Mouse (Mus musculus): ENCODE results near the gene Nkx2-3. TPM values are rescaled to one million over a fixed set of nuclear protein-coding genes. Genes with fewer than 3 reads are reported as not detected.

Gene Nkx2-3
- polyA plus RNA-seq, 1 experiment from 2014 or later, result not detected

DNA sequence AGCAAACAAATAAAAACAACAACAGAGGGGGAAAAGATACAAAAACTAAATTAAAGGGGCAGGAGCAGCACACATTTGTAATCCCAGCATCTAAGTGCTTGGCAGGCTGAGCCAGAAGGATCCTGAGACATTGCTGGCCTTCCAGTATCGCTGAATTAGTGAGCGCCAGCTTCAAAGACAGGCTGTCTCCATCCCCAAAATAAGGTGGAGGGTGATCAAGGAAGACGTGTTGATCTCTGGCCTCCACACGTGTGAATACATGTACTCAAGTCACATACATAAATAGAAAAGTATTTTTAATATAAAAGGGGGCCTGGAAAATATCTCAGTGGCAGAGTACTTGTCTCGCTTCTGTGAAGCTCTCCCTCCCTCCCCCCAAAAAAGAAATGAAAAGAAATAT lies 15.1 kb upstream of the Nkx2-3 start:
- 16% methylated on average over 5 of the region's 5 CpGs for WGBS
- no peak overlapping the region for H3K4me3 ChIP-seq
- no peaks in the 10 kb centered on the region for H3K9me3 ChIP-seq
- no peak overlapping the region for H3K27ac ChIP-seq (replicated peaks)
- H3K4me1 ChIP-seq, result peaks cover 14% of the 10 kb centered on the region
- no peaks in the 10 kb centered on the region for H3K36me3 ChIP-seq
- H3K27me3 ChIP-seq (replicated peaks), result peaks cover 100% of the 10 kb centered on the region
- no peak overlapping the region for H3K9ac ChIP-seq
- ATAC-seq (ENCODE audit: extremely low read depth, insufficient number of reproducible peaks, low FRiP score, low TSS enrichment), result no peak
- H3K4me2 ChIP-seq, result no peak overlapping the region

DNA sequence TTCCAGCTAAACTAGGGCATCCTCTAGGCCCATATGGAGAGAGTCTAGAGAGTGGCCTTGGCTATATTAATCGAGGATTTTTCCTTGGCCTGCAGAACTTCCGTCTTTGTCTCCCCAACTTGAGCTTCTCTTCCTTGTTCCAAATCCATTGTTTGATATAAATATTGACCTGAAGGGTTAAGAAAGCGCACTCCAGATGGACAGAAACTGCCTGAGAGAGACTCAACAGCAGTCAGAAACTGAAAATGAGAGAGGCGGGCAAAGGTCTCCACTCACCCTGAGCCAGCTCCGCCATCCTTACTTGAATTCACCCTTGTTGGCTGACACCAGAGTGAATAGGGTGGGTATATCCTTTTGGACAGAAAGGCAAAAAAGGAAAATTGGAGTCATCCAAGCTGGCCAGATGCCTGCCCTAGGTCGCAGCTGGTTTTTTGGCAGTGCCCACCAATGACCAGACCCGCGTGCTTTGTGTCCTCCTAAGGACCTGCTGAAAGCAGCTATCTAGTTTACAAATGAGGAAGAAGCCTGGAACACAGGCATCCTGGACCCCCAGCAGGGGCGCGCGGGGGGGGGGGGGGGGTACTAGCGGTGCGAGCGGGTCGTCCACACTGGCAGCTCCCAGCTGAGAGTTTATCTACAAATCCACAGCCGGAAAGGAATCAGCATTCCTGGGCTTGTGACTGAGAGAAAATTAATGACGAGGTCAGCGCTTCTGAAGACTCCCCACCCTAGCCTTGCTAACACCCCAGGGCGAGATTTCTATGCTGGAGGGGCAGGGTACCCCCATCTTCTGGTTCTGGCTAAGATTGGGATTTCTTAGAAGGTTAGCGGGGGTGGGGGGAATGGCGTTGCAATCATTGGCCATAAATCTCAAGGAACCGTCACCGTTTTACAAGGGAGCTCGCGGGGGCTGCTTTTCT lies 13.1 kb upstream of the Nkx2-3 start:
- Histone ChIP-seq H3K27me3 (replicated peaks) (peaks cover 100% of the 10 kb centered on the region), H3K9ac (no peak overlapping the region), H3K27ac (replicated peaks) (no peak overlapping the region), H3K4me2 (peak overlapping the region; percentile 43), H3K36me3 (no peaks in the 10 kb centered on the region), H3K4me3 (peak overlapping the region; percentile 23), H3K9me3 (no peaks in the 10 kb centered on the region), H3K4me1 (peaks cover 14% of the 10 kb centered on the region)
- no peak for ATAC-seq (ENCODE audit: extremely low read depth, insufficient number of reproducible peaks, low FRiP score, low TSS enrichment)
- WGBS, result 3% methylated on average over 25 of the region's 25 CpGs

DNA sequence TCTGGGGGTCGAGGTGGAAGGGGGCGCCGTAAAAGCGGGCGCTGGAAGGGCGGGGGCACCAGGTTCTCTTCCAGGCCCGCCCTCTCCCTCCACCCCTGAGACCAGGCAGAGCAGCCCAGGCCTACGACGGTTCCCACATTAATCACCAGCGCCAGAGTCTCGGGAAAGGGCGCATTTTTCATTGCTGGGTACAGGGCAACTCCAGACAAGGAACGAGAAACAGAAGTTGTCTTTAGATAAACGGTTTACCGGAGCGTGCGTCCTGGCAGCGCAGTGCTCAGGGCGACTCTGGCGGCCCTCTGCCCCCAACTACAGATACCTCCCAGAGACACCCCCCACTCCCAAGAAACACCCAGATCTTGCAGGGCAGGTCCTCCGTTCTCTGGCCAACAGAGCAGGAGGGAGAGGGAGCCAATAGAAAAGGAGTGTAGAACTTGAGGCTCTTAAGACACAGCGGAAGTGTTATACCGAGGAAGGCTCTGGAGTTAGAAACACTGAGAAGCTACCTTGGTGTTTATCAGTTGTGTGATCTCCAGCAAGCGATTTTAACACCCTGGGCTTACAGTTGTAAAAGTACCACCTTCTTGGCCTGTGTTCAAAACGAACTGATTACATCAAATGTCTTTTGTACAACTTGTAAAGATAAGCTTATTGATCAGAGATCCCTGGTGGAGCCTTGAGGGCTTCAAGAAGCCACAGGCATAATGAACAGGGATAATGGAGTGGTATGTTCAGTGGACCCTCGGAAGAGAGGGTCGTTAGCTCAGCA lies 12.2 kb upstream of the Nkx2-3 start:
- no peaks in the 10 kb centered on the region for H3K36me3 ChIP-seq
- H3K4me3 ChIP-seq, result peak overlapping the region; percentile 23
- H3K4me1 ChIP-seq, result peaks cover 14% of the 10 kb centered on the region
- no peak overlapping the region for H3K27ac ChIP-seq (replicated peaks)
- peak overlapping the region; percentile 43 for H3K4me2 ChIP-seq
- no peaks in the 10 kb centered on the region for H3K9me3 ChIP-seq
- no peak overlapping the region for H3K9ac ChIP-seq
- peaks cover 100% of the 10 kb centered on the region for H3K27me3 ChIP-seq (replicated peaks)
- WGBS, result under 1% methylated on average over 27 of the region's 27 CpGs
- ATAC-seq (ENCODE audit: extremely low read depth, insufficient number of reproducible peaks, low FRiP score, low TSS enrichment), result no peak

DNA sequence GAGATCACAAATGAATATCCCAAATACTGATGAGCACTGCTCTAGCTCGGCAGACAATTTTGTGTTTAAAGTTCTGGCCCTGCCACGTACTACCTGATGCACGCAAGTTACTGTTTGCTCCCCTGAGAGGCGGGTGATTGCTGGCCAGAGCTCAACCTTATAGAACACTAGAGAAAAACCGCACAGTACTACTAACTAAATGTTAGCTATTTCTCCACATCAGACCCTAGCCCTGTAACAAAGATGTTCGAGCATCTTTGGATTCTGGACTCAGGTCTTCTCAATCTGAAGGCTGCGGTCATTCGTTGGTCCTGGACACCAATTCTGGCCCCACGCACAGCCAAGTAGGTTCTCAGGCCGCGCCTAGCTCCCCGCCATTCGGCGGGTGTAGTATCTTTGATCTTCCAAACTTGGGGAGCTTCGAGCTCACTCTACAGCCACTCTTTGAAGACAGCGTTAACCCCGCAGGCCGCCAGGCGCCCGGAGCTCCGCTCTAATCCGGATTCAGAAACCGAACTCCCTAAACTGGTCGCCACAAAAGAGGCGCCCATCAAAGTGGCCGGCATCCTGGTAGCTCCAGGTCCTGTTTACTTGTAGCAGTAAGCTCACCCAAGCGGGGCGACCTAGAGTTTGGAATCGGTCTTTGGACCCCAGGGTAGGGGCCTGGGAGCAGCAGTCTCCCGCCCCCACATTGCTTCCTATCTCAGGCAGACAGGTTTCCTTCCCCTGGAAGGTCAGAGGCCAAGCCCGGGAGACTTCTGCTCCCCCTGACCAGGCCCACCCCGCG lies 11.4 kb upstream of the Nkx2-3 start:
- H3K4me2 ChIP-seq, result no peak overlapping the region
- peaks cover 100% of the 10 kb centered on the region for H3K27me3 ChIP-seq (replicated peaks)
- H3K4me3 ChIP-seq, result no peak overlapping the region
- H3K9me3 ChIP-seq, result no peaks in the 10 kb centered on the region
- no peaks in the 10 kb centered on the region for H3K36me3 ChIP-seq
- ATAC-seq (ENCODE audit: extremely low read depth, insufficient number of reproducible peaks, low FRiP score, low TSS enrichment), result no peak
- H3K9ac ChIP-seq, result no peak overlapping the region
- H3K27ac ChIP-seq (replicated peaks), result no peak overlapping the region
- H3K4me1 ChIP-seq, result peaks cover 14% of the 10 kb centered on the region
- 2% methylated on average over 33 of the region's 33 CpGs for WGBS

DNA sequence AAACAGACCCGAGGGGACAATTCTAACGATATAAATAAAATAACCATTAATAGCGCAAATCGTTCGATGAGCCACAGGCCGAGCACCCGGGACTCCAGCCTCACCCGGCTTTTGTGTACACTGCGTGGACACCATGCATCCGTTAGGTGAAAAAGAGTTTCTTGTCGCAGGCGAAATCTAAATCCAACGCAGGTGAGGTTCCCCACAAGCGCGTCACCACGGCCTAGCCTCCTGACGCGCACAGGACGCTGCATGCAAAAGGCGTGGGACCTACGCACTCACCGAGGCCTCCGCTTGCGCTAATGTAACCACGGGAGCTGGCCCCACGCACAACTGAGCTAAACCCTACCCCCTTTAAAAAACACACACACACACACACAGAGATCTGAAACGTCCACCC lies 10.7 kb upstream of the Nkx2-3 start:
- ATAC-seq (ENCODE audit: extremely low read depth, insufficient number of reproducible peaks, low FRiP score, low TSS enrichment), result no peak
- Histone ChIP-seq H3K4me3 (no peak overlapping the region), H3K9ac (no peak overlapping the region), H3K4me1 (peaks cover 15% of the 10 kb centered on the region), H3K27me3 (replicated peaks) (peaks cover 100% of the 10 kb centered on the region), H3K36me3 (no peaks in the 10 kb centered on the region), H3K4me2 (no peak overlapping the region), H3K9me3 (no peaks in the 10 kb centered on the region), H3K27ac (replicated peaks) (no peak overlapping the region)
- 2% methylated on average over 27 of the region's 27 CpGs for WGBS

DNA sequence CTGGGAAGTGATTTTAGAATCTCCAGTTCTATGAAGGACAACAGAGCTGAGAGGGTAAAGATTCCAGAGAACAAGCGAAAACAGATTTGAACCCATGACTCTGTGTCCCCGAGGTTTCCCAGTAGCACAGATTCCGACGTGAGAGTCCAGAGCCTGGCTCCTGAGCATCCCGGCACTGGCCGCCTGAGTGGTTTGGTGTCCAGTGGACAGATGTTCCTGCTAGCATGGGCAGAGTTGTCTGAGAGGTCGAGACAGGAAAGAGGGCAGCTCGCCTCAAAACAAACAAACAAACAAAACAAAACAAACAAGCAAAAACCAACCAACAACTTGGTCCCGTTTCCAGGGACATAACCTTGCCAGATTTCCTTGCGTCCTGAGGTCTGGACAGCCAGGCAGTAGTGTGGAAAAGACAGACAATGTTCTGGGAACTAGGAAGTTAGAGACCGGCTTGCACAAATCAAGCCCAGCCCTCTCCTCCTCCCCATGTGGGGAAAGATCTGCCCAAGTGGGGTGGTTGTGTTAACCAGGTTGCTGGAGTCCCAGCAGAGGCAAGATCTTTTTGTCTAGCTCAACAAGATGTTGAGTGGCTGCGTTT lies 10.0 kb upstream of the Nkx2-3 start:
- H3K36me3 ChIP-seq, result no peaks in the 10 kb centered on the region
- H3K4me1 ChIP-seq, result peaks cover 19% of the 10 kb centered on the region
- no peak overlapping the region for H3K4me3 ChIP-seq
- 5% methylated on average over 12 of the region's 12 CpGs for WGBS
- no peak for ATAC-seq (ENCODE audit: extremely low read depth, insufficient number of reproducible peaks, low FRiP score, low TSS enrichment)
- H3K27me3 ChIP-seq (replicated peaks), result peaks cover 100% of the 10 kb centered on the region
- H3K4me2 ChIP-seq, result no peak overlapping the region
- H3K9me3 ChIP-seq, result no peaks in the 10 kb centered on the region
- no peak overlapping the region for H3K9ac ChIP-seq
- no peak overlapping the region for H3K27ac ChIP-seq (replicated peaks)

DNA sequence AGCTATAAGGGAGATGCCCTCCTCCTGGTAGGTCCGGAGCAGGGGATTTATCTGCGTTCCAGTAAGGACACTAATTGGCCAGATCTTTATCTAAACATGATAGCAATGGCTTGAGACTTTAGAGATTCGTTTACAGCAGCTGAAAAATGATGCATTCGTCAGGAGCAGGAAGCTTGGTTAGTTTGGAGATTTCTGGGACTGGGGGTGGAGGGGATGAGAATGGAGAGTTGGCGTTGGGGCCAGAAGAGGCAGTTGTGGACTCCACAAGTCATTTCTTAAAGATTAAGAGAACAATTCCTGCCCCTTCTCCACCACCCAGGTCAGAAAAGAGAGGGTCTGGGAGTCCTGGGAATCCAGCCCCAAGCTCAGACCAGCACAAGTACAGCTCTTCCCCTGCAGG lies 8.6 kb upstream of the Nkx2-3 start:
- Histone ChIP-seq H3K27ac (replicated peaks) (no peak overlapping the region), H3K27me3 (replicated peaks) (peaks cover 100% of the 10 kb centered on the region), H3K4me1 (peaks cover 19% of the 10 kb centered on the region), H3K4me3 (no peak overlapping the region), H3K4me2 (no peak overlapping the region), H3K9ac (no peak overlapping the region), H3K36me3 (no peaks in the 10 kb centered on the region), H3K9me3 (no peaks in the 10 kb centered on the region)
- ATAC-seq (ENCODE audit: extremely low read depth, insufficient number of reproducible peaks, low FRiP score, low TSS enrichment), result no peak
- 4% methylated on average over 5 of the region's 5 CpGs for WGBS

DNA sequence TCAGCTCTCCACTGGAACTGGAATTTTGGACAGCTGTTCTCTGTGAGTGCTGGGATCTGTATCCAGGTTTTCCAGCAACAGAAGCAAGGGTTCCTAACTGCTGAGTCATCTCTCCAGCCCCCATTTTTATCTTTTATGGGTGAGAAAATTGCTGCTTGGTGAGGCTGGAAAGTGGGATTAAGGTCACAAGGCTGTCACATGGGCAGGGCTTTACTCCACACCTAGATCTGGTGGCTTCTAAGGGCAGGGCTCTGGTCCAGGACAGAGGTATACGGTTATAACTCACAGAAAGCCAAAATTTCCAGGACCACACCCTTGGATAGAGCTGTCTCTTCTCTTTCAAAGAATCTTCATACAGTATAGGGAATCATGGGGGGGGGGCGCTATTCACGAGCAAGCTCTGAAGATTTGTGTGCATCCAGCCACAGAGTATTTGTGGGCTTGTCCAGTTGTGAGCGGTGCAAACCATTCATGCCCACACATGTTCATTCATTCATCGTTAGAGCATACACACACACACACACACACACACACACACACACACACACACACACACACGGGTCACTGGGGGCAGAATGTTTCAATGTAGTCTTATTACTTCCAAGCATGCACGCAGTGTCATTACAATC lies 7.5 kb upstream of the Nkx2-3 start:
- 13% methylated on average over 7 of the region's 7 CpGs for WGBS

DNA sequence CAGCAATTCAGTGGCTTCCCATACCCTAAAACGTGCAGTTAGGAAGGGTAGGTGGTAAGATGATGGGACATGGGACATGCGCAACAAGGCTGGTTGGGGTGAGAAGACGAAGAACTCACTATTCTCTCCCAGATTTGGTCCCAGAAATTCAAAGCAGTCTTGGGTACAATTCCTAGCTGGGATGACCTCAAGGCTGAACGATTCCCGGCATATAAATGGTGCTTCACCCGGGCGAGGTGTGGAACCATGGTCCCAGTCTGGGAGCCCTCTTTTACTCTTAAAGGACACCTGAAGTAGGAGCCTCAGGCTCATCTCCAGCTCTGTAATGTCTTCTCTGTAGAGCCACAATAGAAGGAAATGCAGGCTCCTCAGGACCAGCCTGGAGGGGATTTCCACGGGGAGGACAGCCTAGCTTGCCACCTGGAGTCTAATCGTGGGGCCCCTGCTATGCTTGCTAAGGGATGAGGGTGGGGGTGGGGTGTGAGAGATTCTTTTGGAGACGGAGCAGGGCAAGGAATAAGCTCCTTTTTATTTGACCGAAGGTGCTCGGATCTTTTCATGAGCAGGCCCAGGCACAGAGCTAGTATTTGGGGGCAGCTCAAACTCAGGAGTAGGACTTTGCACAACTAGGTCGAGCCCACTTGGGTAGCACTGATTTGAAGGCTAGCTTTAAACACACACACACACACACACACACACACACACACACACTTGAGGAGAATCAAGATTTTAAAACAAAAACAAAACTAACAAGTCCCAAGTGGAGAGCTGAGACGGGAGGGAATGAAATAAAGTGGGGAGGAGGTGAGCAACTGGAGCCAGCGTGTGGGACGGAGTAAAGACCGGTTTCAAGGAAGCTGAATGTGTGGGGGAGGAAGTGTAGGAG lies 6.2 kb upstream of the Nkx2-3 start:
- Histone ChIP-seq H3K9ac (no peak overlapping the region), H3K4me2 (no peak overlapping the region), H3K4me1 (peaks cover 9% of the 10 kb centered on the region), H3K9me3 (no peaks in the 10 kb centered on the region), H3K4me3 (no peak overlapping the region; the same call in 1 of the 2 replicates), H3K27ac (replicated peaks) (no peak overlapping the region), H3K36me3 (no peaks in the 10 kb centered on the region), H3K27me3 (replicated peaks) (peaks cover 99% of the 10 kb centered on the region)
- 4% methylated on average over 17 of the region's 17 CpGs for WGBS
- ATAC-seq (ENCODE audit: extremely low read depth, insufficient number of reproducible peaks, low FRiP score, low TSS enrichment), result no peak

More for the DNA sequence above, 7.5 kb upstream of the Nkx2-3 start:
- Histone ChIP-seq H3K27ac (replicated peaks) (no peak overlapping the region), H3K4me2 (no peak overlapping the region), H3K27me3 (replicated peaks) (peaks cover 99% of the 10 kb centered on the region), H3K9ac (no peak overlapping the region), H3K4me3 (no peak overlapping the region), H3K9me3 (no peaks in the 10 kb centered on the region), H3K4me1 (peaks cover 13% of the 10 kb centered on the region), H3K36me3 (no peaks in the 10 kb centered on the region)
- no peak for ATAC-seq (ENCODE audit: extremely low read depth, insufficient number of reproducible peaks, low FRiP score, low TSS enrichment)

All from heart, embryonic 13.5 days (tissue).